Mouse (Mus musculus) kidney, adult 11 months (tissue): ENCODE results near the gene Psme4.
"Not testable (repeated sequence)": the region's sequence is repeated elsewhere in the genome, so short reads cannot be mapped to it uniquely, and the experiment has no call there.

Experiments
- DNase-seq: peaks from one replicate; pipeline ENCODE4 v3.0.0; 2022

Psme4 gene

DNA sequence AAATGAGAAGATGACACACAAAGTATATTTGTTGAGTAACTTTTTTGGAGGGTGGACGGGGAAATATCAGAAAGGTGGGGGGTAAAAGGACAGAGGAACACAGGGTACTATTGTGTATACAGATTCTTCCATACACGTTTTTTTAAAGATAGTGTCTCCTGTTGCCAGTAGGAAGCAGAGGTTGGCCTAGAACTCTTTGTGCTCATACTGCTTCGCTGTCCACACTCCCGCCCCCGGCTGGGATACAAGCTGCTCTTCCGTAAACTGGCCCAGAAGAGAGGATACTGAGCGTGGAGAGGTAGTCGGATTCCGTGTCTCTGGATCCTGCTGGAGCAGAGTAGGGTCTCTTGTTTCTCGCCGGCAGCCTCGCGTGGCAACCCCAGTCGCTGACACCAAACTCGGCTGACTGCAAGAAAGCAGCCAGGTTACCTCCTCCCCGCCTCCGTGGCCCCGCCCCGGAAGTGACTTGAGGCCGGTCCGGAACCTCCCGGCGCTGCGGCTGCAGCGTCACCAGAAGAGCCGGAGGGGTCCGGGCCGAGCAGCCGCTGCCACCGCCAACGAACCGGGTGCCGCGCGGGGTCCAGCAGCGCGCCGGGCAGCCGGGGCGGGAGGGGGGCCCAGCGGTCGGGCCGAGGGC is at the start of gene Psme4:
Gene Psme4 (plus strand): TSS at position 460 of the 637 bp plus-strand sequence.
- peak; percentile 93 for DNase-seq

DNA sequence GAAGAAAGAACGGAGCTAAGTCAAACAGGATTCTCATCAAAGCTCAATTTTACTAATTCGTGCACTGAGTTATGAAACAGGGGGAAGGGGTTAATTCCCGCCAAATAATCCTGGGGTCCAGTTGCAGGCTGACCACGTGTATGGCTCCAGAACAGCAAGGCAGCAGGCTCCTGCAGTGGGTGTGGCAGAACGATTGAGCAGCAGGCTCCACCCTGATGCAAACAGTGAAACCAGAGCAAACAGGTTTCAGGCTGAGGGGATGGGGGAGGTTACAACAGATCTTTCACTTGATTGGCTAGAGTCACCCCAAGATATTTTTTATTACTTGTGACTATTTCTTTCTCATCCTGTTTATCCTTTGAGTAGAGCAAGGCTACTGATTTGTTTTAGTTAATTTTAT is 48.1 kb upstream of the Psme4 start:
- DNase-seq, result no peak

DNA sequence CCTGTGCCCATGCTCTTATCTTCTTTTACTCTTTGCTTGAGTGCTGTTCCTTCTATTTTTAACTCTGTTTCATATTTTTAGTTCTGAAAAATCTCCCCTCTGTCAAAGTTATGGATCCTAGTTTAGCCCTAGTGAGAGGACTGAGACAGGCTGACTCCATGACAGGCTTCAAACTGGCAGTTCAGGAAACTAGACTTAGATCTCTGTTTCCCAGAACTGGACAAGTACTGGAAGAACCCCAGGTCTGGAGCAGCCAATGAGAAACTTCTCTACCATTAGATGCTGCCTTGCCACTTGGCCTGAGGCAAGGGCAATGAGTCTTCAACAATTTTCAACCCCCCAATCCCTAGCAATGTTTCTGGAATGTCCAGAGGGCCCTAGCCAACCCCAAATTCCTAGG is 40.8 kb upstream of the Psme4 start:
- no peak for DNase-seq

DNA sequence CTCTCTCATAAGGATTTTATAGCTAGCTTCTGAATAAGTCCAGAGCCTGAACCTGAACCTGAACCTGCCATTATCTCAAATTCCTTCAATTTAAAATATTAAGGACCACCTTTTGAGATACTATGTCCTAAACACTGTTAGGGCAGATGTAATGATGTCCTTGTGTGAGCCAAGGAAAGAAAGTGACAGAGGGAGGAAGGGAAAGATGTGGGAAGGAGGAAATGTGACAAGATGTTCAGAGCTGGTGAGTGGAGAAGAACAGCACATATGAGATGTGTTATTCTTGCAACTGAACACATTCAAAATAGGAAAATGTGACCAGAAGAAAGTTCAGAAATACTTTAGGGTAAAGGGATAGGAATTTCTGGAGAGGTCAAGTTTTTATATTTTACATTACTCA is 38.1 kb upstream of the Psme4 start:
- DNase-seq, result no peak

DNA sequence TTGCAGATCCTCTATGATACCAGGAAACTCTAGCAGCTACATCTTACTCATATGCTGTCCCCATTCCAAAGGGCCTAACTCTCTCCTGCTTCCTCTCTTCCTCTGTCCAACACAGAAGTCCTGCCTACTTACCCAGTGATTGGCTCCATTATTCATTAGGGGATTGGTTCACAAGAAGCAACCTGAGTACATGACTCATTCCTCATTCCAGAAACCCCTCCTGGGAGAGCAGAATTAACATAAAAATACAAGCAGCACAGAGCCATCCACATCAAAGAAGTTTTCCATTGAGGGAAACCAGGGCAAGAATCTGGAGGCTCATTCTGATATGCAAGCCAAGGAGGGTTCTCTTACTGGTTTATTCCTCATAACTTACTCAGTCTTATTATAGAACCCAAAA is 27.5 kb upstream of the Psme4 start:
- DNase-seq, result no peak

DNA sequence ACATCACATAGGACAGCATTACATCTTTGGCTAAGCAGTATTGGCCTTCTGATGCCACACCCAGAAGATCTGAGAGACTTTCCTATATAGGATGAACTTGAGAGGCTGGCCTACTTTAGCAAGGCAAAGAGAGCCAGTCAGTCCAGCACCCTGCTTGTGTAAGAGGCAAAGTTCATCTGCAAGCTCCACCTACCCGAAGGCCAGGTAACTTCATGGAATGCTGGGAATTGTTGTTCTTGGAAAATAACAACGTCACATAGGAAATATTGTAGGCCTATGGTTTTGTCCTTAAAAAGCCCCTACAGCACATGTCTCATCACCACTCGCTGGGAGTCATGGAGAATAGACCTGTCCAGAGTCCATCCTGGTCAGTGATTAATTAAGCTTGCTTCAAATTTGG is 22.6 kb upstream of the Psme4 start:
- peak; percentile 67 for DNase-seq

DNA sequence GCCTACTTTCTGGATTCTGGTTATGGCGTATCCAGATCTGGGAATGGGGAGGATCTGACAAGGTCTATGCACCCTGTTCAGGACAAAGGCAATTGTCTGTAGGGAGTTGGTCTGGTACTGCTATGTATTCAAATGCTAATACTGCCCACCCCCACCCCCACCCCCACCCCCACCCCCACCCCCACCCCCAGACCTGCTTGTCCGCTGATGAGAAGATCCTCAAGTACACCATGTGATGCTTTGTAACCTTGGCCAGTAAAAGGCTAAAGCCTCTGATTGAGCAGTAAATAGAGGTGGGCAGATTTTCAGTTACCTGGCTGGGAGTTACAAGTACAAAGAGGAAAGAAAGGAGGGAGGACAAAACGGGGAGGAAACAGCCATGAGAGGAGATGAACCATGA is 21.9 kb upstream of the Psme4 start:
- DNase-seq, result no peak

DNA sequence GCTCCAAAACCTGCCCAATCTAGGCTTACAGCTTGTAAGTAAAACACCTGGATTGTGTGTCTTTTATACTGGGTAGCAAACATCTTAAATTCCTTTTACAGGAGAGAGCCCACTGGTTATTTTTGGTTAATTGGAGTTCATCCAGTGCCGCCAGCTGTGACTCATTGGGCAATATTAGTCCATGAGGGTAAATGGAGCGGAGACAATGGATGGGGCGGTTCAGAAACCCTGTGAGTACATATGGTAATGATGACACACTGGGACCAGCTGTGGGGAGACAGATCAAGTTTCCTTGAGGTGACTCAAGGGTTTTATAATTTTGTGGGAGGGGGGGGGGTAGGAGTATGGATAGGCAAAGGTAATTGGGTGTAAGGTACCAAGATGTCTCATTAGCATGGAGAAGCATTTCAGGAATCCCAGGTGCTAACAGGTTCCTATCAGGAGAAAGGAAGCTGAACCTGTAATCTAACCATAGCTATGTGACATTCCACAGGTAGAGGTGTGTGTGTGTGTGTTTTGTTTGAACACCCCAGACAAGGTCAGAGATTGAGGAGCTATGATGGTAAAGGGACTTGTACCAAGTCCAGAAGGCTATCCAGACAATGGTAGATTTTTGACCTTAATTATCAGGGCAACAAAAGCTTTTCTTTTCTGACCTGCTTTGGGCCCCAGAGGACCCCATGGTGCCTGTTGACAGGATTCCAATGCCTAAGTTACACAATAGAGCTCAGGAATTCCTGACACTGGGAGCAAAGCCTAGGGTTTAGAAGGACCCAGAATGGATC is 21.3 kb upstream of the Psme4 start:
- no peak for DNase-seq

DNA sequence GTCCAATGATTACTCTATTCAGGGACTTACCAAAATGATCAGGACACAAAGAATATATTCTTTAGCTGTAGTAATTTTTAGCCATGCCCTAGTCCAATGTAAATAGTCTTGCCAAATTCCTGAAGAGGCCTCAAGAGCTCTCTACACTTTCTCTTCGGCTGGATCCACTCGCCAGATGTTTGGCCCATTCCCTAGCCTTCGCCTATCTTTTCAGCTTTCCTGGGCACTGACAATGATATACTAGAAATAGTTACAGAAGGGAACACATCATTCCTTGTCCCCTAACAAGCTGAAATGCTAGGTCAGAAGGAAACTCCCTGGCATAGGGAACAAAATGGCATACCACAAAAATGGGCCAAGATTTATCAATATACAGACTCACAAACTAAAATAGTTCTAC is 18.6 kb upstream of the Psme4 start:
- DNase-seq, result no peak

DNA sequence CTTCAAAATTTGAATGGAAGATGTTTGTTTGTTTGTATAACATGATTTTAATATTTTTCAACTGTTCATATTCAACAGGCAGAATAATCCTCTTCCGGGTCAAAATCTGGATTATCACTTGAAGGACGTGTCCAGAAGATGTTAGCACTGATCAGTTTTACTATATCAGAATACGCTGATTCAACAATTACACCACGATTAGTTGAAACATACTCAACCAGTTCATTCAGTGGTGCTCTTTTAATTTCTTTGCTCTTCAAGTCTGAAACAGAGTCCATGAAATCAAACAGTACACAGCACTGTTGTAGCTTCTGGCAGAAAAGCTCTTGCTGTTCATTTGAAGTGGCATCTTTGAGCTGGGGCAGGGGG is 17.1 kb upstream of the Psme4 start:
- not testable (repeated sequence) for DNase-seq

DNA sequence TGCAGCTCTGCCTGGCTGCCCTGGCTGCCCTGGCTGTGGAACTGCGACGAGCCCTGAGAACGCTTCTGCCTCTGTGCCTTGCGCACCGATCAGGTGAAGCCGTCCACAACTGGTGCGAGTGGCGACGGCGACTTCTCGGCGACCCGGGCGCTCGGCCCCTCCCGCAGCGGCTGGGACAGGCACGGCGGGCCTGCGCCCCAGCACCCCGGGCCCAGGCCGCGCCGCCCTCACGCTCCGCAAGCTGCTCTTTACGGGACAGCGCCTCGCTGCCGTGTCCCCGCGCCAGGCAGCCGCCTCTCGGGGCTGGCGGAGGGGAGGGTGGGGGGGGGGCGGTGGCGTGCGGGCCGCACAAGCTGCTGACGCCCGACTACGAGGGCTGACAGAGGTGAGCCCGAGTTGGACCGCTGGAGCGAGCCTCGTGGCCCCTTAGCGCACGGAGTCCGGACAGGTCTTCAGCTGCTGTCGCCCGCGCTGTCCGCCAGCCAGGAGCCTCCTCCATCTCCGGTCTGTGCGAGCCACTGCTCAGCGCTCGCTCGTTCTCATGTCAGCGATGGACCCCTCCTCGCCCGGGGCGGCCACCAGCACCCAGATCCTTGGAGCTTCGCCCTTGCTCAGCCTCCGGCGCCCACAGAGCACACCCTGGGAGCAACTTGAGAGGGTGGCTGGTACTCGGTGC is 16.5 kb upstream of the Psme4 start:
- DNase-seq, result no peak

DNA sequence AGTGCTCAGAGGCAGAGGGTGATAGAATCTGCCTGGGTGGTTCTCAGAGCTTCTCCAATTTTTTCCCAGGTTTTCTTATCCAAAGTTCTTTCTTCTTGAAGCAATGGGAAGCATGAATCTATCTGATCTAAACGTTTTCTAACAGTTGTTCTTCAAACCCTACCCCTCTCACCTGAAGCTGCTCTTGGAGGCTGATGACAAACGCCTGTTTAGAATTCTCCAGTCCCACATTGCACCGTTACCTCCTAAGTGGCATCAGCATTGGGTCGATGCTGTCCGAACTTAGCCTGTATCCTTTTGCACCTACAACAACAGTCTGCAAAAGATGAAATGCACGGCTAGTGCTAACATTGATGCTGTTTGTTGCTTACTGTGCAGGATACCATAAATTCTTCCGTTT is 10.1 kb upstream of the Psme4 start:
- no peak for DNase-seq

DNA sequence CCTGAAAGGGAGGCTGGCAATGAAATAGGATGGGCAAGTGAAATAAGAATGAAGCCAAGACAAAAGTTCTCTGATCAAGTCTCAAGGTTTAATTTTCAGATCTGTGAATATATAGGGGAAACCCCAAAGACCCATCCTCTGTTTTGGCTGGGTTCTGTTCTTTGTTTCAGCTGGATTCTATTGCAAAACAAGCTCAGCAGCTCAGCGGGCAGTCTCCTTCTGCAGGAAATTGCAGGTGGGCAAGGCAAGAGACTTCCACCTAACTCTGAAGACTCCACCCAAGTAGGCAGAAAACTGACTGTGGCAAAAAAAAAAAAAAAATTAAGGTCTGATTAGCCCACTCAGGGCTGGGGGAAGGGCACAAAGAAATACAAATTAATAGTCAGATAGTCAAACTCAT is 9.6 kb upstream of the Psme4 start:
- no peak for DNase-seq

DNA sequence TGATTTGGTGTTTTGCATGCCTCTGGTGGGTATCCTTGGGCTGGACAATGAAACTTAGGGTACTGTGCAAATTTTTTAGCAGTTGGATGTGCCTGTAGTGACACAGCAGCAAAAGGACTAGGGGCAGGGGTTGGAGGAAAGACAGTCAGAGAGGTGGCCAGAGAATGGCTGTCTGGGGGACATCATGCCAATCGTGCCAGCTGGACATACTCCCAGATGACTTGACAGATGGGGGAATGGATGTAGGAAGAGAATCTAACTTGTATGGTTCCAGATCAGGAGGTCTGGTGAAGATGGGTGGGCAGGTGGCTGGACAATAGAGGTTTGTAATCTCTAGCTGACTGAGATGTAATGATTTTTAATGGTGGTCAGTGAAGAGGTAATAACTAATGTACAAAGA is 6.5 kb upstream of the Psme4 start:
- DNase-seq, result no peak

DNA sequence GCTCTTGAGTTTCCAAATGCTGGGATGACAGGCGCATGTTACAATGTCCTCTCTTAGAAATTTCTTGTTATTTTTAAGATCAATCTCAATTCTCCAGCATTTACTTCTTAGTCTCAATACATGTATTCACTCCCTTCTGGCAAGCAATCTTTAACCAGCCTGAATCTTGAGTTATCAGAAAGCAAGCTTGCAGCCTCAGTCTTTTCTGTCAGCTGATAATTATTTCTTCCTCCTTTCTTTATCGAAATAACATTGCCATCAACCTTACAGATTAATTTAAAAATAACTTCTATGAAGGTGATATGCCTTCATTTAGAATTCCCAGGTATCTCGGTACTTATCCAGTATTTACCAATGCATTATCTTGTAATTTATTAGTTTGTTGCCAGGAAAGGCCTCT is 709 bp upstream of the Psme4 start:
- no peak for DNase-seq

DNA sequence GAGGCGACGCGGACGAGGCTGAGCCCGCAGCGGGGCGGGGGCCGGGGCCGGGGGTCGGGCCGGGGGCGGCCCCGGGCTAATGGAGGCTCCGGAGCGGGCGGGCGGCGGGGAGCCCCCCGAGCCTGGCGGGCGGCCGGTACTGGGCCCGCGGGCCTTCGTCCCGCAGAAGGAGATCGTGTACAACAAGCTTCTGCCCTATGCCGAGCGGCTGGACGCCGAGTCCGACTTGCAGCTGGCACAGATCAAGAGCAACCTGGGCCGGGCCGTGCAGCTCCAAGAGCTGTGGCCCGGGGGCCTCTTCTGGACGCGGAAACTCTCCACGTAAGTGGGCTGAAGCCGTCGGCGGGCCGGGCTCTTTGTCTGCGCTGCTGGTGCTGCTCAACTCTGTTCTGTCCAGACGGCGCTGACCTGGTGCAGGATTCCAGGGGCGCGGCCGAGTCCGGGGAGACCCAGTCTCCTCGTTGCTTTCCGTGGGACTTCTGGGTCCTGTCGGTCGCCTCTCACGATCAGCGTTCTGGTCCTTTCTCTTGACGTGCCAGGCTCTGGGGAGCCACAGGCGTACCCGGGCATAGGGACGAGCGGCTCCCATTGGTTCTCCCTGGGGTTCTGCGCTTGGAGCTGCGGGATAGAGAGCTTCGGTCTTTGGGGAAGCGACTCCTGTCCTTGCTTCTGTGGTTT is 517 bp downstream of the Psme4 start:
- peak; percentile 59 for DNase-seq

DNA sequence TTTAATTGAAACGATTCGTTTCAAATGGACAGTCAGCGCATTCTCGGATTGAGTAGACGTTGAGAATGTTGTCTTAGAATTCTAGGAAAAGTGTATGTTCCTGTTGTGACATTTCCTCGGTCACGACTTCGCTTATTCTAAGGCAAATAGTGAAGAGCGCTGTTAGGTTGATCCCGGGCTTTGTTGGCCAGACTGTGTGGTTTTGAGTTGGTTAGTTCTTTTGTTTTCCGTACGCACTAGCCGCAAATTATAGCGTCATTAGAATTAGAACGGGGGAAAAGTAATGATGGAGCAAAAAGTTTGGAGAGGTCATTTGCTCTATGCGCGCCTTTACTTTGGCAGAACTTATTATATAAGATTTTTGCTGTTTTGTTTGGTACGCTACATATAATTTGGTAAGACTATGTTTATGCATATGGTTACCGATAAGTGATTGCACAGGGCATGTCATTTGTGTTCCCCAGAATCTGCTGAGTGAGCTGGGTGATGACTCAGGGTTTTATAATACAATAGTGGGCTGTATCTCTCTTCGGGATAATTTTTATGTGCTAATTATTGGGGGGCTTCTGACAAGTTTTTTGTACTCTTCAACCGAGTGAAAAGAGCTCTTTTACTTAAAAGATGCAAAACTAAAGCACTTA is 1.4 kb downstream of the Psme4 start:
- no peak for DNase-seq

DNA sequence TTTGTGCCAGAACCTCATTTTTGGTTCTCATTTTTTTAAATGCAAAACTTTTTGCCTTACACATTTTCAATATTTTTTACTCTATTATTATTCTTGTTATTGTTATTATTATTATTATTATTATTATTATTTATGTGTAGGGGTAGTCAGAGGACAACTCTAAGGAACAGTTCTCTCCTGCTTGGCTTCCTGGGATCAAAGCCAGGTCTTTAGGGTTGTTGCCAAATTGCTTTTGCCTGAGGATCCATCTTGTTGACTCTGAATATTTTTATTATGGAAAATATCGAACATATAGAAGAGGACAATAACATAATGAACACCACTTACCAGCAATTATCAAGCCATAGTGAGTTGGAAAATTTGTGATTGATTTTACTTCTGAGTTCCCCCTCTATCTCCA is 3.1 kb downstream of the Psme4 start:
- no peak for DNase-seq

DNA sequence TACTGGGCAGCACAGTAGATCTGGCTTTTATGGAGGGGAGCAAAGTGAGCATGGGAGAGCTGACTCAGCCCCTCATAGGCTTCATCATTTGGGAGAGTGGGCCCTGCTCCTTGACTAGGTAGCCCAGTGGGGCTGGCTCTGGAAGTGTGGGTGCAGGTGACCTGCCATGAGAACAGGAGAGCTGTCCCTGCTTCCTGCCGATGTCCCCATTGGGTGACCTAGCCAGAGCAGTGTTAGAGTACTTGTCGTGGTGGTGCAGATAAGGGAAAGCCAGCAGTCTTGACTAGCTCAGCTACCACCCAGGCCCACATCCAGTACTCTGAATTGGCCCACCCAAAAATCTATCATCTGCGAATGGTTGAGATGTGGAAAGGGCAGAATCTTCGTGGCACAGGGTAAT is 6.0 kb downstream of the Psme4 start:
- DNase-seq, result no peak

DNA sequence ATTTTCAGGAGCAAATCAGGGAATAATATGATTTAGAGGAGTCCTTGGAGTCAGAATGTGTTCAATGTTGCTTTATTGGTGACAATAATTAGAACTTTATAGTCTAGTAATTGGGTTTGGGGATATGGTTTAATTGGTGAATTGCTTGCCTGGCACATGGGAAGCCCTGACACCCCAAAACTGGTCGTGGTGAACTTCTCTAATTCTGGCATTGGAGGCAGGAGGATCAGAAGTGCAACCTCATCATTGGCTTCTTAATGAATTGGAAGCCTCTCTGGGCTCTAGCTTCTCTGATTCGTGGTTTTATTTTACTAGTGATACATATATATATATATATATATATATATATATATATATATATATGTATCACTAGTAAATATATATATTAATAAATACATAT is 9.4 kb downstream of the Psme4 start:
- no peak for DNase-seq

DNA sequence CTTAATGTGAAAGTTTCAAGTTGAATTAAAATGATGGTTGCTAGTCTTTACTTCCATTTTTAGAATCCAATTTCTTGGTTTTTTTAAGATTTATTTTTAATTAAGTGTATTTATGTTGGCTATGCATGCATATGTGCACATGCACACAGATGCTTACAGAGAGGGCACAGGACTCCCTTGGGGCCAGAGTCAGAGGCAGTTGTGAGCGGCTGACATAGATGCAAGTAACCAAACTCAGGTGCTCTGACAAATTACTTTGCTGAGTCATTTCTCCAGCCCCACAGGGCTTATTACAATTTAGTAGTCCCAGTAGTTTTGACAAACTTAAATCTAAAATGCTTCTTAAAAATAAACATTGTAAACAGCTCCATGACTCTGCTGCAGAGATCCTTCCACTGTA is 10.1 kb downstream of the Psme4 start:
- DNase-seq, result no peak

DNA sequence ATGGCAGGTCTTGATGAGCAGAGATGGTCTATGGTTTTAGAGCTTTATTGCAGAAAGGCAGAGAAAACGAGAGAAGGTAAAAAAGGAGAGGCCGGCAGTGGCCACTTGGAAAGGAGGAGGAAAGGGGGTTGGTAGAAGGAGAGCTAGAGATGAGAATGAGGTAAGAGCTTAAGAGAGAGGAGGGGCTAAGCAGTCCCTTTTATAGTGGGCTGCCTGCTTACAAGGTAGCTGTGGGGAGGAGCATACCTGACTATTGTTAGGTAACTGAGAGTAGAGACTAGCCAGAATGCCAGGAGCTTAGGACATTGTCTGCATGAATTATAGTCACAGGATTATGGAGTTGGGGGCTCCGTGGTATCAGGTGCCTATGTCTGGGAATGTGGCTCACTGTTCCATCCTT is 14.0 kb downstream of the Psme4 start:
- no peak for DNase-seq

DNA sequence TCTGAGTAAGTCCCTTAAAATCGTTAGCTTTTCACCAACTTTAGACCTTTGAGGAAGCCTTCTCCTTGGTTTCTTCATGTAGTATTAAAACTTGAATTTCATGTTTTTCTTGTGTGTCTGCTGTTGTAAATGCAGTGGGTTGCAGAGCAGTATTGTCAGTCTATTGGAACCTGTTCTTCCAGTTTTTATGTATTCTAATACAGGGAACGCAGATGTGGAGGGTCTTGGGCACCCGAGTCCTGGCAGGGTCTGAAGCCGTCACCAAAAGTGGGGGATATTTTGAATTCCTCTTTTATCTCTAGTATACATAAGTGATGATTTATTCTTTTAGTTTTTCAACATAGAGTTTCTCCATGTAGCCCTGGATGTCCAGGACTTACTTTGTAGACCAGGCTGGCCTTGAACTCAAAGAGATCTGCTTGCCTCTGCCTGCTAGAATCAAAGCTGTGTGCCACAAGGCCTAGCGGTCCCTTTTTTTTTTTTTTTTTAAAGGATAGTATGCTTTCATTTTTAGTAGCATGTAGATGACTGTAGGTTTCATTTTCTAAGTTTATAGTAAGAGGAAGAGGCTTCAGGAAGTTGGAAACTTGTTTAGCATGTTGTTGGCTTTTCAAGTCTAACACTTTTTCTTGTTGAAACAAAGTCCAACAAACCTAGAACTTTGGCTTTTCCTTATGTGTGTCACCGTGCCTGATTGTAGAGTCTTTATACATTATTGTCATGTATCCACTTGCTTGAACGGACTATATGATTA is 14.9 kb downstream of the Psme4 start:
- DNase-seq, result no peak
